Mouse (Mus musculus) olfactory bulb, adult 2 months (tissue): ENCODE measurements around the gene Ubd. TPM values are rescaled to one million over a fixed set of nuclear protein-coding genes. Genes with fewer than 3 reads are reported as not detected.

ENCODE experiments used
- H3K27ac ChIP-seq: fragments of 200-500 bp; 2 replicates; pipeline ENCODE4 v1.5.1; 2012; ENCODE audit warnings: low read depth, low read length; ENCODE audit not compliant: insufficient read depth
- H3K4me1 ChIP-seq: fragments of 200-500 bp; 2 replicates; pipeline ENCODE4 v1.6.1; 2012; ENCODE audit warnings: low read length; ENCODE audit not compliant: control insufficient read depth, insufficient read depth
- H3K4me3 ChIP-seq: fragments of 200-500 bp; 2 replicates; pipeline ENCODE4 v1.5.1; 2012; ENCODE audit warnings: mild to moderate bottlenecking, low read depth, low read length, moderate library complexity; ENCODE audit not compliant: insufficient read depth
- CTCF ChIP-seq: fragments of 200-500 bp; IDR thresholded peaks from 2 replicates; pipeline ENCODE4 v1.5.1; 2012; ENCODE audit warnings: low read depth, mild to moderate bottlenecking, low read length, moderate library complexity; ENCODE audit not compliant: insufficient read depth
- POLR2A ChIP-seq: fragments of 200-500 bp; IDR thresholded peaks from 2 replicates; pipeline ENCODE4 v1.6.1; 2012; ENCODE audit warnings: mild to moderate bottlenecking, low read depth, low read length, moderate library complexity; ENCODE audit not compliant: insufficient read depth
- WGBS: fragments of 180-500 bp; shearing (Covaris S2); methylation state at CpG from one replicate; pipeline ENCODE4 v1.1.7; 2018; 5-methylcytosine and 5-hydroxymethylcytosine counted together
- polyA plus RNA-seq: library from polyadenylated mRNA; stranded (reverse); fragments of >200 nt; gene quantifications from 2 replicates; pipeline ENCODE4 v1.2.4, GENCODE M21; 2012; ENCODE audit warnings: low replicate concordance; ENCODE audit not compliant: missing spikeins, insufficient read depth, insufficient read length

Ubd gene
- not detected in 2 replicates for polyA plus RNA-seq

- no peak for TF ChIP-seq POLR2A
- TF ChIP-seq CTCF, result no peak
- H3K4me3 ChIP-seq, result no peak within 1 kb of the TSS
- WGBS, result 87% methylated on average over 2 of the region's 2 CpGs
- no peak within 1 kb of the TSS for H3K27ac ChIP-seq
- H3K4me1 ChIP-seq, result peaks cover 10% of the 10 kb centered on the region
Observed at GRCm38 (mm10) chr17:37193656-37194055, at the start of gene Ubd. Gene Ubd (plus strand): TSS chr17:37193892.

- TF ChIP-seq CTCF (no peak), POLR2A (no peak)
- Histone ChIP-seq H3K4me3 (no peak within 1 kb of the TSS), H3K27ac (no peak within 1 kb of the TSS), H3K4me1 (no peaks in the 10 kb centered on the region)
Observed at GRCm38 (mm10) chr17:37161394-37161793, 32.3 kb upstream of the Ubd start, which contains the start of gene Olfr93. Gene Olfr93 (minus strand): TSS chr17:37161494.

GRCm38 (mm10) chr17:37185474-37185873, 8.2 kb upstream of the Ubd start:
- 54% methylated on average over 6 of the region's 6 CpGs for WGBS
- H3K4me1 ChIP-seq, result no peaks in the 10 kb centered on the region
- no peak for TF ChIP-seq POLR2A
- no peak for TF ChIP-seq CTCF

GRCm38 (mm10) chr17:37190711-37191110, 3.0 kb upstream of the Ubd start:
- 51% methylated on average over 2 of the region's 2 CpGs for WGBS
- TF ChIP-seq CTCF (no peak), POLR2A (no peak)
- H3K27ac ChIP-seq, result no peak overlapping the region
- H3K4me3 ChIP-seq, result no peak overlapping the region
- no peaks in the 10 kb centered on the region for H3K4me1 ChIP-seq

More at GRCm38 (mm10) chr17:37185474-37185873, 8.2 kb upstream of the Ubd start:
- H3K27ac ChIP-seq, result no peak overlapping the region
- no peak overlapping the region for H3K4me3 ChIP-seq

- Histone ChIP-seq H3K27ac (no peak overlapping the region), H3K4me1 (peaks cover 10% of the 10 kb centered on the region), H3K4me3 (no peak overlapping the region)
- TF ChIP-seq POLR2A, result no peak
- no peak for TF ChIP-seq CTCF
Observed at GRCm38 (mm10) chr17:37193032-37193431, 660 bp upstream of the Ubd start.

- no peak overlapping the region for H3K27ac ChIP-seq
- H3K4me1 ChIP-seq, result peaks cover 10% of the 10 kb centered on the region
- WGBS, result 35% methylated on average over 5 of the region's 5 CpGs
- no peak for TF ChIP-seq CTCF
- no peak for TF ChIP-seq POLR2A
- H3K4me3 ChIP-seq, result no peak overlapping the region
Observed at GRCm38 (mm10) chr17:37194782-37195181, 1.1 kb downstream of the Ubd start.

- Histone ChIP-seq H3K4me1 (peaks cover 10% of the 10 kb centered on the region), H3K27ac (no peak overlapping the region)
- TF ChIP-seq CTCF (no peak), POLR2A (no peak)
Observed at GRCm38 (mm10) chr17:37196845-37197724, 3.4 kb downstream of the Ubd start.

GRCm38 (mm10) chr17:37200894-37201293, 7.2 kb downstream of the Ubd start, which contains the start of gene Olfr94:
Gene Olfr94 (minus strand): TSS chr17:37200994.
- H3K27ac ChIP-seq, result no peak within 1 kb of the TSS
- WGBS, result 84% methylated on average over 2 of the region's 2 CpGs
- H3K4me1 ChIP-seq, result peaks cover 10% of the 10 kb centered on the region
- TF ChIP-seq POLR2A, result no peak
- no peak for TF ChIP-seq CTCF
- no peak within 1 kb of the TSS for H3K4me3 ChIP-seq

More at GRCm38 (mm10) chr17:37196845-37197724, 3.4 kb downstream of the Ubd start:
- H3K4me3 ChIP-seq, result peak overlapping the region; percentile 49
- 1% methylated on average over 77 of the region's 77 CpGs for WGBS

GRCm38 (mm10) chr17:37203206-37203916, 9.7 kb downstream of the Ubd start:
- TF ChIP-seq CTCF, result no peak
- no peak for TF ChIP-seq POLR2A
- under 1% methylated on average over 4 of the region's 4 CpGs for WGBS
- Histone ChIP-seq H3K4me1 (no peaks in the 10 kb centered on the region), H3K4me3 (no peak overlapping the region), H3K27ac (no peak overlapping the region)
